Mouse (Mus musculus) heart, postnatal 25 days (tissue): Measurements from ENCODE around the gene Nsd2. TPM values are rescaled to one million over a fixed set of nuclear protein-coding genes. Genes with fewer than 3 reads are reported as not detected.
A peak's percentile ranks its signal among the peaks of the same experiment; 100 is the strongest.

Experiments
- DNase-seq: peaks from one replicate; pipeline ENCODE4 v3.0.0; 2022; ENCODE audit warnings: low spot score
- intact Hi-C: fragments of 180-260 bp; cut with DNase I; formaldehyde crosslinking; loops from one replicate; pipeline ENCODE4 v1.15.1; 2025
- total RNA-seq, 2 experiments: library from RNA; stranded (reverse); gene quantifications; 2 replicates each; pipeline ENCODE4 v1.2.3; 2021

Gene Nsd2
- 10 to 100 TPM; 25.9 to 28.4 TPM for total RNA-seq

GRCm38 (mm10) chr5:33819876-33820732, at the start of gene Nsd2:
Gene Nsd2, plus strand, starts transcription at chr5:33820725.
- DNase-seq, result peak; percentile 80
- intact Hi-C loops, result loop anchor here (2.0 kb wide), 1 partner anchor 37 kb away; the partner anchor contains the start of gene Letm1

- no peak for DNase-seq
These were observed 43.3 kb upstream of the Nsd2 start for GRCm38 (mm10) chr5:33777195-33777594.

GRCm38 (mm10) chr5:33781964-33782344, 38.6 kb upstream of the Nsd2 start:
- intact Hi-C loops, result loop anchor here (2.0 to 10.0 kb wide), 4 partner anchors 37 to 875 kb away; partner anchors contain the start of gene Nelfa
- no peak for DNase-seq

More at GRCm38 (mm10) chr5:33777195-33777594, 43.3 kb upstream of the Nsd2 start:
- intact Hi-C loops, result no loop called here

GRCm38 (mm10) chr5:33782345-33782998, 38.1 kb upstream of the Nsd2 start, which contains the start of gene Letm1:
Gene Letm1, minus strand, starts transcription at chr5:33782817.
- intact Hi-C loops, result loop anchor here (2.0 to 10.0 kb wide), 4 partner anchors 36 to 875 kb away; partner anchors contain the start of gene Nelfa

DNA sequence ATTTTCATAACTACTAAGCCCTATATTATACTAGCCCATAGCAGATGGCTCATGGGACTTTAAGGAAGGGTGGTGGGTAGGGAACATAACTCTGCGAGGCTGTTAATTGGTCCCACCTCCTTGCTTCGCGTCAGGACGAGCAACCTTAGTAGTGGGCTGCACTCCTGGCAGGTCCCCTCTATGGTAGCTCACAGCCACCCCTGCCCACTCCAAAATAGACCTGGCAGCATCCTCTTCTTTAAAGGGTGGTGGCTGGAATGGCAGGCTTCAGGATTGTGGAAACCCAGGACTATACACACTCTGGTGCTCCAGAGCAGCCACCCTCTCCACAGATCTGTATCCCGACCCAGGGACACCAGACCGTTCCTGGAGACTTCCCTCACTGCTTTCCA, 37.5 kb upstream of the Nsd2 start:
- DNase-seq, result peak; percentile 6
- intact Hi-C loops, result loop anchor here (2.0 to 10.0 kb wide), 4 partner anchors 36 to 874 kb away; partner anchors contain the start of gene Nelfa

More at GRCm38 (mm10) chr5:33782345-33782998, 38.1 kb upstream of the Nsd2 start, which contains the start of gene Letm1:
- DNase-seq, result peak; percentile 89

DNA sequence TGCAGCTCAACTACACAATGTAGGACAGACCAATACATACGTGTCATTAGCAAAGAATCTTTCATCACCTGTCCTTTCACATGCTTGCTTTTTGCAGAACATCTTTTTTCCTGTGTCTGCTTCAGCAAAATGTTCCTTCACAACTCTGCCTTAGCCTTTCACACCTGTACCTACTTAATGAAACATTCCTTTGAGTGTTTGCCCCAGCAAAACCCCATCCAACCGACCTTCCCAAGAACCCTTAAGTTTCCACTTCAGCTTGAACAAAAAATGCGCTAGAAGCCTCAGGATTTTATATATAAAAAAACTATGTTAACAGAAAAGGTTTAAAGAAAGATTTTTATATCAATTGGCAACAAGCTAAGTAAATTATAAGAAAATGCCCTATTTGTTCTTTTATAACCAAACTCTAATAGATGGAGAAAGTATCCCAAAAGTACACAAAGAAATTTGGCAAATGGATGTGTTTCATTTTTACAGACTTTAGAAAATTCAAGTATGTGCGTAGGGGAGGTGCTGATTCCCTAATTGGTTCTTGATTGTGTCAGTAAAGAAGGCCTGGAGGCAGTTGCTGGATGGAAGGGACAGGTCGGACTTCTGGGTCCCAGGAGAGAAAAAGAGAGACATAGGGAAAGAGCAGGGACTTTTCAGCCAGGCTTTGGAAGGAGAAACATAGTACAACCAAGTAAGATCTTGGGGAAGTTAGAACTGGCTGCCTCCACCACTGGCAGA, 28.4 kb upstream of the Nsd2 start:
- DNase-seq, result no peak
- intact Hi-C loops, result no loop called here

DNA sequence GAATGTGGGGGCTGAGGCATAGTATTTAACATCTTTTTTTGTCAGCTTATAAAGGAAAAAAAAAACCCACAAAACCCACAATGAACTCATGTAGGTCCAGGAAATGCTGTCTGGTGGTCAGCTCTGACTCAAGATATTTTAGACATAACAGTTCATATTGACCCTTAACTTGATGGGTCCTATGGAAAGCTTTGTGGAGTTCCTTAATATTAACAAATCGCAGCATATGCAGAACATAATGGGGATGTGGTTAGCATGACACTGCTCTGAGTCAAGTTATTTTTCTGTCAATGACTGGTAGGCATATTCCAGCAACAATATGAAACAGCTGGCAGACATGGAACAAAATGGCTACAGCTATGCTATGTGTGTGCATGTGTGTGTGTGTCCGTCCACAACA, 17.2 kb upstream of the Nsd2 start:
- intact Hi-C loops, result no loop called here

GRCm38 (mm10) chr5:33811519-33811918, 9.0 kb upstream of the Nsd2 start:
- intact Hi-C loops, result no loop called here
- DNase-seq, result no peak

More for the DNA sequence above, 17.2 kb upstream of the Nsd2 start:
- DNase-seq, result no peak

GRCm38 (mm10) chr5:33816008-33816725, 4.4 kb upstream of the Nsd2 start:
- no peak for DNase-seq
- intact Hi-C loops, result no loop called here

DNA sequence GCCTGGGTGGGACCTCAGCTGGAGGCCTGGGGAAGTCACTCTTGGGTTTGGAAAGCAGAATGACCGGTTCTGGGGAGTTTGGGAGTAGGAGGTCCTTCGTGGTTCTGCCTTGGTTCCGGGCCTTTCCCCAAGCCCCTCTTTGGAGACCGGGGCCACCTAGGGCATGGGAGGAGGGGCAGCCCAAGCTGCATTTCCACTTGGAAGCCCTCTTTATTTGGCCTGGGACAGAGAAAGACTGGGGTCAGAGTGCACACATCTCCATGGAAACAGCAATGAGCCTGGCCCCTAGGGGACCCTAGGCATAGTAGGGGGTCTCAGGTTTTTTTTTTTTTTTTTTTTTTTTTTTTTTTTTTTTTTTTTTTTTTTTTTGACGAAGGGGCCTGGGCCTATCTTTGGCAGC, 2.4 kb upstream of the Nsd2 start:
- intact Hi-C loops, result loop anchor here (2.0 kb wide), 1 partner anchor 35 kb away; the partner anchor contains the start of gene Letm1

GRCm38 (mm10) chr5:33819141-33819875, 1.2 kb upstream of the Nsd2 start:
- DNase-seq, result peak; percentile 13
- intact Hi-C loops, result loop anchor here (2.0 kb wide), 1 partner anchor 37 kb away; the partner anchor contains the start of gene Letm1

More for the DNA sequence above, 2.4 kb upstream of the Nsd2 start:
- no peak for DNase-seq

DNA sequence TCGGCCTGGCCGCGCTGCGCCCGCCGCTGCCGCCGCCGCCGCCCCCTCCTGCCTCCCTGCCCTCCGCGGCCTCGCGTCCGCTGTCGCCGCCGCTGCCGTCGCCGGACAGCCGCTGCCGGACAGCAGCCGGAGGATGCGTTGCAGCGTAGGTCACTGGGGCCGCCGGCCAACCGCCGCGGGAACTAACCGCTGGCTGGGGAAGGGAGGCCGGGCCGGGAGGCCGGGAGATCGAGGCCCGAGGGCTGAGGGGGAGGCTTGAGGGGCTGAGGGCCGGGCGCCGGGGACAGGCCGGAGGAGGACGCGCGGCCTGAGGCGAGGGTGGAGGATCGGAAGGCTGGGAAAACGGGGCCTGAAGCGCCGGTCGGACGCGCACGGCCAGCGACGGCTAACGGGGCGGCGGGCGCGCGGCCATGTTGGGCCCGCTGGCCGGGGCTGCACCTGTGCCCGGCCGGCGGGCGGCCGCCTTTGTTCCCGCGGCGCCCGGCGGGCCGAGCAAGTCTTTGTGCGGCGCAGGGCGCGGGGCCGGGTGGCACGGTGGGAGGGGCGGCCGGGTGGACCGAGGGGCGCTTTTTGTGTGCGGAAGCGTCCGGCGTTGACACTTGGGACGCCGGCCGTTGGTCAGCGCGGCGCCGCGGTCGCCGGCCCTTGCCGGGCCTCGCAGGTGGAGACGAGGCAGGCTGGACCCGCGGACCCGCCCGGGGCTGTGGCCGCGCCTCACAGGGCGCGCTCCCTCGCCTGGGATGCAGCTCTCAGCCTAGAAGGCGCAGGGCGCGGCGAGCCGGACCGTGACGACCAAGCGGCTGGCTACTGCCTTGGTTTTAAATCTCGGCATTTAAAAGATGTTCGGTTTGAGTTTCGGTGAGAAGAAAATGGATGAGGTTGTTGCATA, 452 bp downstream of the Nsd2 start:
- DNase-seq, result peak; percentile 10
- intact Hi-C loops, result no loop called here

- no peak for DNase-seq
- intact Hi-C loops, result no loop called here
These were observed 1.4 kb downstream of the Nsd2 start for GRCm38 (mm10) chr5:33821901-33822427.

- no peak for DNase-seq
- intact Hi-C loops, result no loop called here
These were observed 1.9 kb downstream of the Nsd2 start for GRCm38 (mm10) chr5:33822456-33822855.

DNA sequence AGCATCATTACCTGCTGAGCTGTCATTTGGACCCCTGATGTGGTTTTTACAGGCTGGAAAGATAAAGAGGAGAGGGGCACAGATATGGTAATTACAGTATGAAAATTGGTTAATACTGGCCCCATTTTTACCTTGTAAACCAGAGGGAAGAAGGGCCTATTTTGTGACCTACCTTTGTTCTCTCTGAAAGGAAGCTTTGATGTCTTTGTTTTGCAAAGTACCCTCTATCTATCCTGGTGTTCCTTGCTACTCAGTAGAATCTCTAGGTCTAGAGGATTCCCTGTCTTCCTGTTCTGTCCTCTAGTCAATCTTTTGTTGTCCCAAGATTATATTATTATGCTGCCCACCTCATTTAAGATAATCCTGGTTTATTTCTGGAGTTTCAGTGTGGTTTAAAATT, 5.5 kb downstream of the Nsd2 start:
- DNase-seq, result no peak
- intact Hi-C loops, result no loop called here

GRCm38 (mm10) chr5:33828107-33828506, 7.6 kb downstream of the Nsd2 start:
- intact Hi-C loops, result no loop called here
- DNase-seq, result no peak

GRCm38 (mm10) chr5:33829958-33830357, 9.4 kb downstream of the Nsd2 start:
- no peak for DNase-seq
- intact Hi-C loops, result no loop called here
